Mouse (Mus musculus) retina, postnatal 7 days (tissue): ENCODE results near the gene Gab3.
"Not testable (repeated sequence)": the region's sequence is repeated elsewhere in the genome, so short reads cannot be mapped to it uniquely, and the experiment has no call there.

Source experiments
- DNase-seq: peaks from one replicate; pipeline ENCODE4 v3.0.0-alpha.2; 2012; ENCODE audit warnings: low read depth, low spot score

Gab3 gene

DNA sequence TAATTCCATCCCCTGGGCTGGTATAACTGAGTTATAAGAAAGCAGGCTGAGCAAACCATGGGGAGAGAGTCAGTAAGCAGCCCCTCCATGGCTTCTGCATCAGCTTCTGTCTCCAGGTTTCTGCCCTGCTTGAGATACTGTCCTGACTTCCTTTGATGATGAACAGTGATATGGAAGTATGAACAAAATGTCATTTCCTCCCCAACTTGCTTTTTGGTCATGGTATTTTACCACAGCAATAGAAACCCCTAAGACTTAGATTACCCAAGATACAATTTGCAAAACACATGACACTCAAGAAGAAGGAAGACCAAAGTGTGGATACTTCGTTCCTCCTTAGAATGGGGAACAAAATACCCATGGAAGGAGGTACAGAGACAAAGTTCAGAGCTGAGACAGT, 51.2 kb downstream of the Gab3 start:
- DNase-seq, result not testable (repeated sequence)

DNA sequence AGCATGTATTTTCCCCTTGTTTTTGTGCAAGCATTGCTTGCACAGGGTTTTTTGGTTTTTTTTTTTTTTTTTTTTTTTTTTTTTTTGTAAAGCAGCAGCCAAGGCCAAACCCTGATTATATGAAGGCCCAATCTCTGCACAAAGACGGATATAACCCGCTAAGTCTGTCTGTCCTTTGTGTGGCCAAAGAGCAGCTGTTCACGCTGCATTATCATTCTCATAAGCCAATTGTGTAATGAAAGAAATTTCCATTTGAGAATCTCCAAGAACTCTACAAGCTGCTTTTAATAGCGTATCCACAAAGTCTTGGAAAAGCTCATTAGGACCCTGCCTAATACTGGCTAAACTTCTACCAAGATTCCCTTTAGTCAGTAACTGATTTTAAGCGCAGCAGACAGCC, 101.5 kb downstream of the Gab3 start:
- DNase-seq, result no peak

GRCm38 (mm10) chrX:74962899-74963298, 122.4 kb downstream of the Gab3 start:
- DNase-seq, result not testable (repeated sequence)

GRCm38 (mm10) chrX:74959161-74959560, 126.1 kb downstream of the Gab3 start:
- not testable (repeated sequence) for DNase-seq
